Mouse (Mus musculus): ENCODE measurements at regions not wholly inside any gene's neighbourhood (a gene's known extent, or its start where the extent isn't known, plus 50 kb on each side); places are given as distances from the start of the nearest gene placed in this dataset.

GRCm38 (mm10) chr2:7906271-7906670 is 396.9 kb upstream of the Celf2 start:
- no peak overlapping the region for H3K9ac ChIP-seq (ENCODE audit: low read length)
- WGBS, result 44% methylated on average over 1 of the region's 1 CpGs

GRCm38 (mm10) chr2:7893787-7894186 is 384.4 kb upstream of the Celf2 start:
- Histone ChIP-seq H3K4me1 (ENCODE audit: control insufficient read depth, insufficient read depth, low read length) (no peaks in the 10 kb centered on the region), H3K9me3 (ENCODE audit: control insufficient read depth, low read length) (no peaks in the 10 kb centered on the region), H3K4me2 (ENCODE audit: low read depth, severe bottlenecking) (no peak overlapping the region), H3K36me3 (ENCODE audit: control insufficient read depth, insufficient read depth, low read length) (no peaks in the 10 kb centered on the region), H3K4me3 (ENCODE audit: low read depth, low read length) (no peak overlapping the region), H3K27me3 (ENCODE audit: control insufficient read depth, insufficient read depth, low read length) (no peaks in the 10 kb centered on the region), H3K9ac (ENCODE audit: low read length) (no peak overlapping the region), H3K27ac (replicated peaks; ENCODE audit: low read depth, low read length) (no peak overlapping the region)
- DNase-seq (ENCODE audit: low spot score) (no peak), ATAC-seq (ENCODE audit: insufficient number of reproducible peaks, low FRiP score, low TSS enrichment, low read depth) (no peak)
- 84% methylated on average over 3 of the region's 3 CpGs for WGBS

More at GRCm38 (mm10) chr2:7906271-7906670, 396.9 kb upstream of the Celf2 start:
- H3K36me3 ChIP-seq (ENCODE audit: control insufficient read depth, insufficient read depth, low read length), result no peaks in the 10 kb centered on the region
- H3K4me2 ChIP-seq (ENCODE audit: low read depth, severe bottlenecking), result no peak overlapping the region
- ATAC-seq (ENCODE audit: insufficient number of reproducible peaks, low FRiP score, low TSS enrichment, low read depth) (no peak), DNase-seq (ENCODE audit: low spot score) (no peak)
- H3K4me3 ChIP-seq (ENCODE audit: low read depth, low read length), result no peak overlapping the region
- H3K9me3 ChIP-seq (ENCODE audit: control insufficient read depth, low read length), result no peaks in the 10 kb centered on the region; the same call in 1 of the 2 replicates
- no peaks in the 10 kb centered on the region for H3K4me1 ChIP-seq (ENCODE audit: control insufficient read depth, insufficient read depth, low read length)
- no peak overlapping the region for H3K27ac ChIP-seq (replicated peaks; ENCODE audit: low read depth, low read length)
- H3K27me3 ChIP-seq (ENCODE audit: control insufficient read depth, insufficient read depth, low read length), result no peaks in the 10 kb centered on the region
